Mouse (Mus musculus): ENCODE measurements at regions not wholly inside any gene's neighbourhood (a gene's known extent, or its start where the extent isn't known, plus 50 kb on each side); places are given as distances from the start of the nearest gene placed in this dataset.

- DNase-seq (ENCODE audit: low spot score), result no peak
Observed at GRCm38 (mm10) chr8:126683950-126684349, 90.2 kb upstream of the Irf2bp2 start.

DNA sequence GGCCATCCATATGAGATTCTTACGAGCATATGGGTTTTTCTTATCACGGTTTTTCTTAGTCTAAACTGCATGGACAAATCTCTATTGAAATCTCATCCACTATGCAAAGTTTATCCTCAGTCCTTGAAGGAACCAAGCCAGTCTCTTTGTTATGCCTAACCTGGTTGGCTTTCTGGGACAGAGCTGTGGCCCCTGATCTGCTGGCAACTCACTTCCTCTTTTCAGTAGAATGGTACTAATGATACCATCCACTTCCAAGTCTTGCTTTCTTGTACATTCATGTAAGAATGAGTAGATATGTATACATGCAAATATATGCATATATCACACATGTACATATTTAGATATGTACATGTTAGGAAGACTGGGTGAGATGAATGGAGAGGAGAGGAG lies 89.8 kb upstream of the Irf2bp2 start:
- no peak for DNase-seq (ENCODE audit: low spot score)

GRCm38 (mm10) chr8:126682817-126683554 lies 89.2 kb upstream of the Irf2bp2 start:
- DNase-seq (ENCODE audit: low spot score), result no peak

GRCm38 (mm10) chr8:126681948-126682651 lies 88.3 kb upstream of the Irf2bp2 start:
- DNase-seq (ENCODE audit: low spot score), result no peak

GRCm38 (mm10) chr8:126678004-126678751 lies 84.4 kb upstream of the Irf2bp2 start:
- no peak for DNase-seq (ENCODE audit: low spot score)

- no peak for DNase-seq (ENCODE audit: low spot score)
Observed at GRCm38 (mm10) chr8:126675153-126675552, 81.4 kb upstream of the Irf2bp2 start.

DNA sequence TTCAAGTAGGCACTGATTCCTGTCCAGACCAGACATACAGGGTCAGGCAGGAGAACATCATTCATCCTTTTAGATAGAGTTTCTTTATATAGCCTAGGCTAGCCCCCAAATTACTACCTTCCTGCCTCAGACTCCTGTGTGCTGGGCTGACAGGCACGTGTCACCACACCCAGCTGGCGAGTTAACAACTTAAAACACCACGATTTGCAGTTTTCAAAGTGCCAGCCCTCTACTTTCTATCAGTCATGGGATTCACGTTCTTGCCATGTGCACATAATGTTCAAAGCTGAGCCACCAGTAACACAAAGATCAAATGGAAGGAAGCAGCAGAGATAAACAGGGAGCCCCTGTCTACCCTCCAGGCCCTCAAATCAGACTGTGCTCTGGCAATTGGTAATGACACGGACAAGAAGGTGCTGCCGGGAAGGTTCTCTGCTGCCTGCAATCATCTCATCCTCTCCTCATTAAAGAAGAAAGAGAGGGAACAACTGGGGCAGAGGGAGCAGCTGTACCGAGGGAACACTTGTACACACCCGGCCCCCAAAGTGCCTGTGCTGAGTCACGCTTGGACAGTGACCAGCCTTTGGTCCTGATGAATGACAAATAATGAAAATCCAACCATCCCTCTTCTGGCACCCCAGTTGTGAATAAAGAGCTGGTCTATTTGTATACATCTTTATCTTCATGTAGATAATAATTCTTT lies 79.4 kb upstream of the Irf2bp2 start:
- no peak for DNase-seq (ENCODE audit: low spot score)

DNA sequence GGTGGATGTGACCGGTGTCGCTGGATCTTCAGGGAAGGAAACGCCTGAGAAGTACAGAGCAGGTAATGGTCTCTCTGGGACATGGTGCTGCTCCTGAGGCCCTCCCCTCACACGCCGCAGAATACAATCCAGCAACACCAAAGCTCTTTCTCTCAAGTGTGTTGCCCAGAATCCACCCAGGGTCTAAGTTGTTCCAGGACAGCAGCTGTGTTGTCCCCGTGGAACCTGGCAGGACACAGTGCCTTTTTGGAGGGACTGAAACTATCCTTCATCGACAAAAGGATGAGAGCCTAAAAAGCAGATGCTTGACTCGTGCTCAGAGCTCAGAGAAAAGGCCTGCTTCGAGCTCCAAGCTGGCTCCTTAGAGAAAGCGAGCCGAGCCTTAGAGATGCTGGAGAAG lies 77.8 kb upstream of the Irf2bp2 start:
- no peak for DNase-seq (ENCODE audit: low spot score)

GRCm38 (mm10) chr8:126669919-126670318 lies 76.1 kb upstream of the Irf2bp2 start:
- no peak for DNase-seq (ENCODE audit: low spot score)

- DNase-seq (ENCODE audit: low spot score), result peak; percentile 58
Observed at GRCm38 (mm10) chr8:126669154-126669553, 75.4 kb upstream of the Irf2bp2 start.

- DNase-seq (ENCODE audit: low spot score), result no peak
Observed at GRCm38 (mm10) chr8:126668657-126669025, 74.9 kb upstream of the Irf2bp2 start.

GRCm38 (mm10) chr8:126667721-126668656 lies 74.2 kb upstream of the Irf2bp2 start:
- no peak for DNase-seq (ENCODE audit: low spot score)

- DNase-seq (ENCODE audit: low spot score), result no peak
Observed at GRCm38 (mm10) chr8:126667086-126667720, 73.4 kb upstream of the Irf2bp2 start.

DNA sequence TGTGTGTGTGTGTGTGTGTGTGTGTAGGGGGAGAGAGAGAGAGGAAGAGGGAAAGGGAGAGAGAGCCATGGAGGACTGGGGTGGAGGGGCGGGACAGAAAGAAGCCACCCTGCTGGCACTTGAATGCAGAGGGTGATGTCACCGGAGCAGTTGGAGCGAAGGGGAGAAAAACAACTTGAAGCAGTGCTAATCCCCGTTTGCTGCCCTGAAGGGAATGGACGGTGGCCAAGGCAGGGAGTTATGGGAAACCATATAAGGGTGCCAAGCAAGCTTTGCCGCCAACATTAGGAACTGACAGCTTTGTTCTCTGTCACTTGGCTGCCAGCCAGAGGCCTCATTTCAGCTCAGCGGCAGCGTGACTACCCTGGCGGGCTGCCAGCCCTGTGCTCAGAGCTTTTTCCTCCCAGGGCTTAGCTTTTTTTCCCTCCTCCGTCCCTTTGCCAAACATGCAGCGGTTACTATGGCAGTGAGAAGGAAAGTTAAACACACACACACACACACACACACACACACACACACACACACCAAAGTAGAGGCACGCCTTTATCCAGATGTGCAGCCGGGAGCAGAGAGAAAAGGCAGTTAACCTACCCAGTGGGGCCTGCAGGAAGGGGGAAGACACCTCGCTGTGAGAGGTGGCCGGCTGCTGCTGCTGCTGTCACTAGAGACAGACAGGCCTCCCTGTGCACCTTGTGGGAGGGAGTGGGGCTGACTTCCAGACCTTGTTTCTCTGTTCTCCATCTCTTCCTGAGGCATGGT lies 72.7 kb upstream of the Irf2bp2 start:
- peak; percentile 88 for DNase-seq (ENCODE audit: low spot score)

- DNase-seq (ENCODE audit: low spot score), result peak; percentile 40
Observed at GRCm38 (mm10) chr8:126665581-126666241, 71.9 kb upstream of the Irf2bp2 start.

DNA sequence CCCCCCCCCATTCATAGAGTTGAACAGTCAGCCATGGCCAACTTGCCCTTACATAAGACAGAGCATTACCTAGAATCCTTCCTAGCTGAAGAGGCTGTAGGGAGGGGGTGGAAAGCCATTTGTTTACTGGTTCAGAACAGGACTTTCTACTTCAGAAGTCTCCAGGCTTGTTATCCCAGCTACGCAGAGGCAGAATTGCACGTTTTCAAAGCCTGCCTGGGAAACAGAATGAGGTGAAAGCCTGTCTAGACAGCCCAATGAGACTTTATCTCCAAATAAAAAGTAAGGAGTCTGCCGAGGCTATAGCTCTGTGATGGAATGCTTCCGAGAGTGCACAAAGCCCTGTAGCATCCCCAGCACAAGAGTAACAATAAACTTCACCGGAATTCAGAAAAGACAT lies 71.1 kb upstream of the Irf2bp2 start:
- DNase-seq (ENCODE audit: low spot score), result no peak

DNA sequence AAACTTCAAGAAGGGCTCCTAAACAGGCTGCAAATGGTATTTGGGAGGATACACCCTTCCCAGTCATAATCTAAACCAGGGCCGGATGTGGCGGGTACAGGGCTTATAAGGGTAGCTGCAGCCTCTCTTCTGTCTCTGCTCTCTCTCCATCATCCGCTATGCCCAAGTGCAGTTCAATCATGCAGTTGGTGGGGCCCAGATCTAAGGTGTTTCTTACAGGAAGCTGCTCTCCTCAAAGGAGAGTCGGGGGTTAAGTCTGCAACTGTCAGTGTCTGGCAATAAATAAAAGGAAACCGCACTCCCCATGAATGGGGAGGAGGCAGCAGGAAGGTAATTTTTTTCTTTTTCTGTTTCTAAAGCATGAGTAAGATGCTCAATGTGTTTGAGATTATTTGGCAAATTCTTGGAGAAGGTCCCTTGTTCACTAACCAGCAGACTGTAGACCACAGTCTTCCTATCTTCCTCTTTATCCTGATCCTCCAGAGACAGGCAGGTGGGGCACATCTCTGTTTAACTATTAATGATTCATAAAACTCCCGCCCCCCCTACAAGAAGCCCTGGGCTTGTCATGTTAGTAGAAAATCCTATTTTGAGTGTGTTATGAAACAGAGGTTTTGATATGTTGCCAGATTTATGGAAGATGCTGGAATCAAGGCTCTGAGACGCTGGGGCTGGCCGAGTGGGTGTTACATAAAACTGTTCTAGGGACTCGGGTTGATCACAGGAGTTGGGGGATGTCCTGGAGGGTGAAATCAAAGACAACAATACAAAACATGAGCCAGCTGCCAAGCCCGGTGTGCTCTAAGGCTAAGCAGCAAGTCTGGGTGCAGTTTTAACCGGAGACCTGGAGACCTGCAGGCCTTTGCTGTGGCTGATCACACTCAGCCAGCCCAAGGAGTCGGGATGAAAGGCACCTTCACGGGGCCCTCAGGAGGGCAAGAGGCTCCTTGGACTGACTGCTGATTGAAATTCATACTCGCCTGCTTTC lies 69.3 kb upstream of the Irf2bp2 start:
- no peak for DNase-seq (ENCODE audit: low spot score)

GRCm38 (mm10) chr8:126662151-126662550 lies 68.4 kb upstream of the Irf2bp2 start:
- DNase-seq (ENCODE audit: low spot score), result no peak

All from yolk sac, embryonic 10.5 days (tissue).